Mouse (Mus musculus) cerebral cortex, adult 2 months (tissue): ENCODE results near the gene Actl11.

Experiments
- WGBS: fragments of 180-500 bp; shearing (Covaris S2); methylation state at CpG from one replicate; pipeline ENCODE4 v1.1.7; 2018; 5-methylcytosine and 5-hydroxymethylcytosine counted together

Actl11 gene

DNA sequence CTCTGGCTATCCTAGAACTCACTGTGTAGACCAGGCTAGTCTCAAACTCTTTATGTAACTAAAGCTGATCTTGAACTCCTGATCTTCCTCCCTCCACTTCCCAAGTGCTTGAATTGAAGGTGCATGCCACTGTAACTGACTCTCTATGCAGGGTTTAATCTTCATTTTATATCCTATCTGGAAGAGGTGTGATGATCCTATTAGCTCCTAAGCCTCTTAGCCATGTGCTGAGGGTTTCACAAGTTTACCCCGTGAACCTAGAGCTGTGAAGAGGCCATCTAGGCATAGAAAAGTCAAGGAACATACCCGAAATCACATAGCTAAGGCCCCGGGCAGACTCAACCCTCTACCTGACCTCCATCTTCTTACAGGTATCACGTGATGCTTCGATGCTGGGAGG is 8.8 kb upstream of the Actl11 start:
- WGBS = 86% methylated on average over 5 of the region's 5 CpGs

DNA sequence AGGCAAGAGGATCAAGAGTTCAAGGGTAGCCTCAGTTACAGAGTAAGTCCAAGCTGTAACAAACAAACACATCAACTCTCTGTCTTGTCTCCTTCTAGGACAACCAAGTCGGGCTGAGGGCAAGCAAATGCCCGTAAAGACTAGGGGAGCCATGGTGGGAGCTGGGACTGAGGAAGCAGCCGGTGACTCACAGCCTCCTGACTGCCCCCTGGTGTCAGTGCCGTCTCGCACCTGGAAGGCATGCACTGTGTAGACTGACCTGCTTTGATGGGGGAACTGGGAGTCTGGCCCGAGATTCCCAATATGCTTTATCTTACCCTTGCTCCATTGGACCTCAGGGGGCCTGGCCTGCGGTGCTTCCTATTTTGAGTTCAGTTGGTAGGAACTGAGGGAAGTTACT is 5.2 kb upstream of the Actl11 start:
- 59% methylated on average over 7 of the region's 7 CpGs for WGBS

DNA sequence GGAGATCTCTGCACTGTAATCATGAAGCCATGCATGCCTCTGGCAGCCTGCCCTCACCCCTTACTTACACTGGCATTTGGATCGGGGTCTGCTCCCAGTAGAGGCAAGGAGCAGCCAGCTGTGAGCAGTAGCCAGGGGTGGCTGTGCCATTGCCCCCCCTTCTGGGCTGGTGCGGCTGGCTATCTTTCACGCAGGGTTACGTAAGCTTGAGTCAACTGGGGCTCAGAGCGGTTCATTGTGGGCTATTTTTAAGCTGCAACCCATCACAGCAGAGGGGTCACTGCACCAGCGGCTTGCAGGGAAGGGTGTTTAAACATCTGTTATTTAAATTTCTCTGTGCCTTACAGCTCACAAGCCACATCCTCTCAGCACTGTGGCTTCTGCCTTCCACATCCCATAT is 4.3 kb upstream of the Actl11 start:
- 50% methylated on average over 6 of the region's 6 CpGs for WGBS

DNA sequence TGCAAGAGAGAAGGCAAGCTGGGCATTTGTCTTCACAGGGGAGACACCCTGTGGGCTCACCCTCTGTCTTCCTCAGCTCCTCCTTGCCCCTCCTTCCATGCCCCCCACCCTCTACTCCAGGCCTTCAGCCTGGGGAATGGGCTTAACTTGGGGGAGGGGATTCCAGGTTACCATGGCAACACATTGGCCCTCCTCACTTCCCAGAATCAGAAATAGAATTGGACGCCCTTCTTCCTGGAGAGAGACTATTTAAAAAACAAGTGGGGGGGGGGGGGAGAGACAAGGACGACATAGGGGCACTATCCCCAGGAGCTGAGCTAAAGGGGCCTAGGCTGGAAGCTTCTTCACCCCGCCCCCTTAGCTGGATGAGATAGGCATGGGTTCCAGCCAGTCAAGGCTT is 3.0 kb upstream of the Actl11 start:
- 13% methylated on average over 3 of the region's 3 CpGs for WGBS

DNA sequence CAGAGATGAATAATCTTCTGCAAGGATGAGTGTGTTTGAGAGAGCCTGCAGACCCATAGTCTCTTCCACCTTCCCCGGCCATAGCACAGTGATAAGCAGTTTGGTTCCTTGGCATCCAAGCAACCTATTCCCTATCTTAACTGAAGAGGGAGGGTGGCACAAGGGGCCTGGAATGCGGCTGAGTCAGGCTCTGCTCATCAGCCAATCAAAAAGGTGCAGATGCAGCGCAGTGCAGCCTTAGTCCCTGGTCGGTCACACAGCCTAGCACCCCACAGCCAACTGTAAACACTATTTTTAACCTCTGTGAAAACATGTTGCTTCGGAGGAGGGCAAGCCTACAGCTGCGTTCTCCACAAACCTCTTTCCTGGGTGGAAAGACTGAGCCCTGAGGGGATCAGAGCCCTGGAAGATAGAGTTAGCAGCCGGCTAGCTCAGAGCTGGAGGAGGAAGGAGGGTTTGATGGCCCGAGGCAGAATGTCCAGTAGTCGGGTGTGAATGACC is 1.3 kb upstream of the Actl11 start:
- 35% methylated on average over 9 of the region's 9 CpGs for WGBS

DNA sequence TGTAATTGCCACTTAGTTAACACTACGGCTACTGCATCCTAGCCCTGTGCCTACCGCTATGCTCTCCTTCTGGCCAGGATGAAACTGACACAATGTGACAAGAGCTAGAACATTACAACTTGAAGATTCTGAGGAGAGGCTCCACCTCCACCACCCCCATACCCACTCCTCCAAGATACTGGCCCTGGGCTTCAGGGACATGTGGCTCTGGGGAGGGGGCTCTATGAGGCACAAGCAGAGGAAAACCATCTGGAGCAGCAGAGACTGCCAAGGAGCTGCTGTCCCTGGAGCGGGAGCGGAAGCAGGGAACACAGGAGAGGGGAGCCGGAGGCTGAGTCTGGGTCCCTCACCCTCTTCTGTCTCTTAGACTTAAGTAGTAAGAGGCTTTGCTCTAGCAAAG is 520 bp upstream of the Actl11 start:
- WGBS = 39% methylated on average over 5 of the region's 5 CpGs

DNA sequence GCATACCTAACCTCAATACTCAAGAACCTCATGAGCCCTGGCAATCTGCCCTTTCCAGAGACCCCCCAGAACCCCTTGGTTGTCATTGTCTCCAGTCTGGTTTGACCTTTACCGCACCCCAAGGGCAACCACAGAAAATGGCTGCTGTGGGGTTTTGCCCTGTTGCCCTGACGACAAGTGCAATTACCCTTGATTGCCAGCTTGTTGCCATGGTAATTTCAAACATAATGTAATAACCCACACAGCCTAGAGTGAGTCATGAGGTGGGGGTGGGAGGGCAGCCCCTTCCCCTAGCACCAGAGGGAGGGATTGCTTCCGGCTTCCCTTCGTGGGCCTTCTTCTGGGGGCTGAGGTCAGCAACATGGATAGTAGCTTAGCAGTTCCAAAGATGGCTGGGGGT is 4.0 kb downstream of the Actl11 start:
- WGBS = 53% methylated on average over 4 of the region's 4 CpGs

DNA sequence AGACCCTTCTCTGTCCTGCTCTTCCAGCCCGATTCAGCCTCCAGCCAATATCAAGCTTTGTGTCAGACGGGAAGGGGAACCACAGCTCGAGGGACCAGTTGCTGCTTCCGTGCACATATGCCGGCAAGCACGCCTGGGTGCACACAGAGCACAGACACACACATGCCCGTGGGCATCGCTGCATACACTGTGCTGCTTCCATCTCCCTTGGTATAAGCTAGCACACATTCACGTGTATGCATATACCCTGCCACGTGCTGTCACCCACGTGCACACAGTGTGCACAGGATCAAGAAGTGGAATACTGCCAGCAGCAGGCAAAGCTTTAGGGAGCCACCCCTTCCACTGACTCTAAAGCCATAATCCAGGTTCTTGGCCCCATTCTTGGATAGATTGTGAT is 5.9 kb downstream of the Actl11 start:
- WGBS = 40% methylated on average over 11 of the region's 11 CpGs

DNA sequence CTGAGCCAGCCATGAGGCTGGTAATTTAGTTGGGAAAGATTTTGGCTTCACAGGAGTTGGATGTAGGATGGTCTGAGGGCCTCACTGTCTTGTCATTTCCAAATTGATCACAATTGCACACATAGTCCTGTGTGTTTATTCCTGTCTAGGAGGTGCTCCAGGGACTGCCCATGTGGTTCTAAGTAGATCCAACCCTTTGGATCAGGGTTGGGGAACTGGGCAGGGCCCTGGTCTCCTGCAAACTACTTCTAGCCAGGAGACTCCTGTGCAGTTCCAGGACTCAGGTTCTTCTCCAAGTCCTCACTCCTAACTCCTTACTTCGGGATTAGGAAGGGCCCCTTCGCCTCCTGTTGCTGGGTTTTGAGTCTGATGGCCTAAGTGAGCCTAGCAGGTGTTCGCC is 7.1 kb downstream of the Actl11 start, which contains the start of gene Camkv:
Gene Camkv (plus strand): TSS at position 301 of the 400 bp plus-strand sequence.
- 10% methylated on average over 3 of the region's 3 CpGs for WGBS

DNA sequence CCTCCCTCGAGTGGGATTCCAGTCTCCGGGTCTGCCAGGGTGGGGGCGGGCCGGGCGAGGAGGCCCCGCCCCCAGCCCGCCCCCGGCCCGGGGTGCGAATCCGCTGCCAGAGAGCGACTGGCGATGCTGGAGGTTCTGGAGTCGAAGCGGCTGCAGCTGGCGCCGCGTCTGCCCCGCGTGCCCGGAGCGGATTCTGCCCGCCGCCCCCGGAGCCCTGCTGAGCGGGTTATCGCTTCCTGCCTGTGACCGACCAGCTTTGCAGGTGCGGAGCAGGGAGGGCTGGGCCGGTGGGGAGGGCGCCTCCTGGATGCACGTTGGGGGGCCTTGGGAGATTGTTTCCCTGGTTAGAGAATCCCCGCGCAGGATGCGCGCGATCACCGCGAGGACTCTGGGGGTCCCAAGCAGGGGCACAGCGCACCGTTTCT is 7.5 kb downstream of the Actl11 start:
- WGBS = 2% methylated on average over 41 of the region's 41 CpGs

DNA sequence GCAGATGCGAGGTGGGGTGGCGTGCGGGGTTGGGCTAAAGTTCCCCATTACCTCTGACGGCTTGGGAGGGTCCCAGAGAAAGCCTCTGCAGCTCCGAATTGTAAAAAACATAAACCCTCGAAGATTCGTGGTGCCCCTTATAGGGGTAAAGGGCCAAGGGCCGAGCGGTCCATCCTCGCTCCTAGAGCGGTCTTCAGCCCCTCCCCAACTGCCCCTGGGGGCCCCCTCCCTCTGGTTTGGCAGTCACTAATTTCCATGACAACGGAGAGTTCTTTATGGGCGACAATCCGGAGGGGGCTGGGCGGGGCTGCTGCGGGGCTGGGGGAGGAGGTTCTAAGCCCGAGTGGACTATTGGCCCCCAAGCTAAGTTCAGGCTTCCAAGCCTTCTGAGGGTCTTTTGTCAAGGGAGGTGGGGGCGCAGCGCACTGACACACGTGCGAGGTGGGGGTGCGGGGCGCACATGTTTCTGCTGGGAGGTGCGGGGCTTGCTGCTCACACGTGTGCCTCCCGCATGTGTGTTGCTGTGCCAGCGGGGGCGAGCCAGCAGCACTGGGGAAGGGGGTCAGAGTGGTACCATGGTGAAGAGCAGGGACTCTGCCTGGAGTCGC is 8.1 kb downstream of the Actl11 start:
- 4% methylated on average over 29 of the region's 29 CpGs for whole genome bisulfite sequencing

DNA sequence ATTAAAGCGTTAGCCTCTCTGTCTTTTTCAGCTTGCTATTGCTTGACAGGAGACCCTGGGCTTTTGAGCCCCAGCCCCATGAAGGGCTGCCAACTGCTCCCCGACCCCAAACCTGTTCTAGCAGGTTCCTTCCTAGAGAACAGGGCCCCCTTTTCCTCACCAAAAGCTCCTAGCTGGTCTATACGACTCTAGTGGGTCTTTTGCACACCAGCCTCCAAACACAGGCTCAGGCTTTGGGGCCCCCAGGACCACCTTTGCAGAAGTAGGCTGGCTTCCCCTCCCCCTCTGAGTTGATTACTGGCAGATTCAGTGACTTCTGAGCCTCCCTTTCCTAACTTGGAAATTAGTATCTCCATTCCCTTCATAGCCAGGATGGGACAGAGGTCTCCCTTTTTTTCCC is 8.6 kb downstream of the Actl11 start:
- 19% methylated on average over 3 of the region's 3 CpGs for WGBS

DNA sequence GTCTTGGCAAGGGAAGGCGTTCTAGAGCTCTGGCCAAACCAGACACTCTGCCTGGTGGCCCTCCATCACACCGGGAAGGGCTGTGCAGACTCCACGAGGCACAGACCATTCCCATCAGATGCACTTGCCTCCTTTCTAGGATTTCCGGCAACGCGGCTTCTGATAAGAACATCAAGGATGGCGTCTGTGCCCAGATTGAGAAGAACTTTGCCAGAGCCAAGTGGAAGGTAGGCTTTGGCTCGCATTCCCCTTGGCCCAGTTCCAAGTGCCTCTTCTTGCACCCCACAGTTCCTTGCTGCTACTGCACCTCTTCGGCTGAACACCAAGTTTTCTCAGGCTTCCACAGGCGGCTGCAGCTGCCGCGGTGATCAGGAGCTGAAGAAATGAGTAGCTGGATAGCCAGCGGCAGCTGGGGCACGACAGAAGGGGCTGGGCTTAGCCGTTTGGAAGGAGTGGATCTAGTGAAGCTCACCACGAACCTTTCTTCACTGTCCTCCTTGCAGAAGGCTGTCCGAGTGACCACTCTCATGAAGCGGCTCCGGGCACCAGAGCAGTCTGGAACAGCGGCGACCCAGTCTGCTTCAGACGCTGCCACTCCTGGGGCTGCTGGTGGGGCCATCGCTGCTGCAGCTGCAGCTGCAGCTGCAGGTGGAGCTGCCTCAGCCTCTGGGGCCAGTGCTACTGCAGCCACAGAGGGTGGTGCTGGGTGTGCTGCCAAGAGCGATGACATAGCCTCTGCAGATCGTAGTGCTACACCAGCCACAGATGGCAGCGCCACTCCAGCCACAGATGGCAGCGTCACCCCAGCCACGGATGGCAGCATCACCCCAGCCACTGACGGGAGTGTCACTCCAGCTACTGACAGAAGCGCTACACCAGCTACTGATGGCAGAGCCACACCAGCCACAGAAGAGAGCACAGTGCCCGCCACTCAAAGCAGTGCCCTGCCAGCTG is 19.2 kb downstream of the Actl11 start:
- 66% methylated on average over 31 of the region's 31 CpGs for WGBS

DNA sequence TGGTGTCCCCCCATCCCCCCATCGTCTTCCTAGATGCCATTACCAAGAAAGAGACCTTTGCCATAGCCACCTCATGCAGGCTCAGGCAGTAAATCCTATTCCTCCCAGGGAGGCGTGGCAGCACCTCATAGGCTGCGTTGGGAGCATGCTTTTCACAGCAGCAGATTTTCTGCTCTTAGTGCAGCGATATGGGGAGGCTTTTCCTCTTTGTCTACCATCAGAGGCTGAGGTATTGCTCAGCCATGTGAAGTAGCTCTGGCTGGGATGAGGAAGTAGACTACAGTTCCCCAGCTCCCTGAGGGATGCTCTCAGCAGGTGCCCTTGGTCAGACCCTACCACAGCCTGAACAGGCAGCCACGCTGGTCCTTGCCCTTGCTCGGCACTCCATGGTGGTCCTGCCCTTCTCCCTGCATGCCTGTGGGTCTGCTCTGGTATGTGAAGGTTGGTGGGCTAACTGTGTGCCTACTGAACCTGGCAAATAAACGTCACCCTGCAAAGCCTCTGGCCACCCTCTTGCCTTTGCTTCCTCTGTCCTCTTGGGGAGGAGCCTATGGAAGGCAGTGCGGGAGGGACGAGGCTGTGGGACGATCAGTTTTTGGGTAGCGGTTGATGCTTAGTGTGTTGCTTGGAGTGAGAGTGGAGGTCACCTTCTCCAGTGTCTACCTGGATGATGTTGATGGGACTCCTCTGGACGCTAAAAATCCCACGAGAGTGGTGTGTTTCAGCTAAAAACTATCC is 21.1 kb downstream of the Actl11 start:
- 80% methylated on average over 13 of the region's 13 CpGs for WGBS

DNA sequence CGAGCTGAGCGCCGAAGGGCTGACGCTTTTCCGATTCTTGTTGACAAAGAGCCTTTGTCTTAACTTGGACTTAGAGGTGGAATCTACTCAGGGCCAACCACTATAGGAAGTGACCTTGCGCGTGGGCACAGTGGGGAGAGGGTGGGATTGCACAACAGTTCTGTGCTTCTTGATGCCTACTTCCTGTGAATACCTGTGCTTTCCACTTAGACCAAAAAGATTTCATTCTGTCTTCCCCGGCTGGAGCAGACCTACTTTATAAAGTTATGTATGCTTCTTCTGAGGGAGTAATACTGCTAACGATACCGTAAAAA is 21.6 kb downstream of the Actl11 start, which contains the start of gene Traip:
Gene Traip (plus strand): TSS at position 215 of the 314 bp plus-strand sequence.
- 84% methylated on average over 10 of the region's 10 CpGs for WGBS

DNA sequence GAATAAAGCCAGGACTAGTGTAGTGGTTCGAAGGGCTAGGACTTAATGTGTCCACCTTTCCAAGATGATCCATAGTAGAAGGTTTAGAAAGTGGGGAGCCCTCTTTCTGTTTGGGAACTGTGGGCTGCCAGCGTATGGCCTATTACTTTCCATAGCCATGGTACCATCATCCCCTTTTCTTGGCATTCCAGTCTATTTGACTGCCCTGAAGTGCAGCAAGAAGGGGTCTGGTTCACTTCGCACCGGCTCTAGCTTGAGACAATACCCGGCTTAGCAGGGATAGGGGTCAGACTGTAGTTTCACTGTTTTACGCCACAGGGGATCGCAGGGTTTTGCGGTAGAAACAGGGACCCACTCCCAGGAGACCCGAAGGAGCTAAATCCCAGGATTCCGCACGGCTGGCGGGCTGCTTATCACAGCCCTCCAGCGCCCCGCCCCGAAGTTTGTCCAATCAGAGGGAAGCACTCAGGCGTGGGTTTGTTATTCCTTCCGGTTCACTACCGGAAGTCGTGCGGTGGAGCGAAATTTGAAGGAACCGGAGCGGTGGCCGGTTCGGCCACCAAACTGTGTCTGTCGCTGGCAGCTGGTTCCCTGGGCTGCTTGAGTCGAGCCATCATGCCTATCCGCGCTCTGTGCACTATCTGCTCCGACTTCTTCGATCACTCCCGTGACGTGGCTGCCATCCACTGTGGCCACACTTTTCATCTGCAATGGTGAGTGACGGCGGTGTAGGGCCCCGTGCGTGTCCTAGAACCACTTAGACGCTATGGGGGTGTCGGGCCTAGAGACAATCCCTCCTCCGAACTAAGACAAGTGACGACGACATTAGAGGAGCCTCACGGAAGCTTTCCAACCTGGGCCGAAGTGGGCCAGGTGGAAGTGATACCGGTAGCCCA is 22.4 kb downstream of the Actl11 start:
- WGBS = 17% methylated on average over 45 of the region's 45 CpGs

DNA sequence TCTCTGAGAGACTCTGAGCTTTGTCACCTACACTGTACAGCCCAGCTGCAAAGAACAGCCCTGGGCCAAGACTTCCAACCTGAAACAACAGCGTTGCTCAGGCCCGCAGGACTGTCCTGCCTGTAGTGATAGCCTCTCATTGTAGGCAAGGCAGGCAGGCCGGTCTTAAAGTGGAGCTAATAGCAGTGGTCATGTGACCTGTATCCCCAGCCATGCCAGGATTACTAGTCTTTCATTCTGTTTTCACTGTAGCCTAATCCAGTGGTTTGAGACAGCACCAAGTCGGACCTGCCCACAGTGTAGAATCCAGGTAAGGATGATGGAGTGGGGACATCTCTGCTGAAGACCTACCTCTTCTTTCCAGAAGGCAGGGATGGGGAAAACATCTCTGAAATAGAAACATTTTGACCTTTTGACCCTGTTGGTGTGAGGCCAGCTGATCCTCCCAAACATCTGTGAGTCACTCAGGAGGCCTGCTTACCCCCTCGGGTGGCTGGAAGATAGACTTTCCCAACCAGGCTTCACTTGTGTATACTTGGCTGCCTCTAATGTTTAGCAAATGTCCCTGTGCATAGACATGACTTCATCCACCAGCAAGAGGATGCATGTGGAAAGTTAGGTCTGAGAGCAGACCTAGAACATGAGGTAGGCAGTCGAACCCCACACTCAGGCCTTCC is 27.5 kb downstream of the Actl11 start:
- WGBS = 86% methylated on average over 6 of the region's 6 CpGs

DNA sequence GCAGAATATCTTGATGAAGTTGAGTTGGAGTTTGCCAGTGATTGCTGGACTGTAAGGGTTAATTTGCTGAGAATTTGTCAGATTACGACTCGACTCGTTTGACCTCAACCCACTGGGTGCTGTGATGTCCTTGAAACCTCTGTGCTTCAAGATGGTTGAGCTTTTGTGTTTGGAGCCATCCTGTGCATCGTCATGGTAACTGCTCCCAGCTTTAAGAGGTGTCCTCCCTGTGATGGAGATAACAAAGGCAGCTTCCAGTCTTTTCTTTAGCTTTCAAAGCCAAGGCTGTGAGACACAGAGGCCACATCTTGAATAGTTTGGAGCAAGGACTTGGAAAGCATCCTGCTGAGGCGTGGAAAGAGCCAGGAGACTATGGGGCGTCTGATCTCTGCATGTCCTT is 28.9 kb downstream of the Actl11 start:
- WGBS = 58% methylated on average over 6 of the region's 6 CpGs

DNA sequence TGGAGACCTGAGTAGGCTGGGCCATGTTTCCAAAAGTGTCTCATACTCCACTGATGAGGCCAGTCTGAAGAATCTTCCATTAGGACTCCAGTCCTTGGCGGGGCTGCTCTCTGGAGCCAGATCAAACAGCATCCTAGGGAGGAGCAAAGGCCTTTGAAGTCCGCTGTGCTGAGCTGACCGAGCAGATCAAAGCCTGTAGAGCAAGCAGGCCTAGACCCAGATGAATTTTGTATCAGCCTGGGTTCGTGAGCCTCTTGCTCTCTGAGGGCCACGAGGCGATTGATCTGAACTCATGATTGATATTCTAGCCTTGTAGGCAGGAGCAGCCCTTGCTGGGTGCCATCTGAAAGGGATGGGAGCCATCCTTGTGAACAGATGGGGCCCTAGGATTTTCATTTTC is 31.6 kb downstream of the Actl11 start:
- WGBS = 72% methylated on average over 6 of the region's 6 CpGs

DNA sequence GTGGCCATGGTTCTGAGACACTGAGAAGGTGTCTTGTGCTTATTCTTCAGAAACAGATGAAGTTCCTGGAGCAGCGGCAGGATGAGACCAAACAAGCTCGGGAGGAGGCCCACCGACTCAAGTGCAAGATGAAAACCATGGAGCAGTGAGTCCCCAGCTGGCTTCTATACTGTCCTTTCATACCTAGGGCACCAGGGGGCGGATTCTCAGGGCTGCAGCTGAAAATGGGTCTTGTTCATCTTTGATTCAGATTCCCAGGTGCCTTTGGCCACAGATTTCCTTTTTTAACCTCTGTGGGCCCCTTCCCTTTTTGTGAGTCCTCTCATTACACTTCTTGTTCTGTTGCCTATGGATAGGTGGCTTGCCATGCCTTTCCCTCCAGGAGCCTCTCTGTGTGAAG is 32.7 kb downstream of the Actl11 start:
- WGBS = 73% methylated on average over 4 of the region's 4 CpGs

DNA sequence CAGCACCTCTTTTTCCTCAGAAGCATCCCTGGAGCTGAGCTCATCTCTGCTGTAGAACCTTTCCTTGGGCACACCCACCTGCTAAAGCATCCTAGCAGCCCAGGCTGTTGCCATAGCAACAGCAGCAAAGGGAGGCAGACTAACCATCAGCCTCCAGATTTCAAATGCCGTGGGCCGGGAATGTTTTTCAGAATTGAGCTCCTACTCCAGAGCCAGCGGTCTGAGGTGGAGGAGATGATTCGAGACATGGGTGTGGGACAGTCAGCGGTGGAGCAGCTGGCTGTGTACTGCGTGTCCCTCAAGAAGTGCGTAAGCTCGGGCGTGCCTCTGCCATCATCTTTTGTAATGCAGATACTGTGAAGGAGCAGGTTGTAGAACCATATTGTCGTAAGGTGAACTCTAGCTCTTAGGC is 33.1 kb downstream of the Actl11 start:
- 38% methylated on average over 10 of the region's 10 CpGs for WGBS
